Mouse (Mus musculus): ENCODE results near the gene Six6.
A peak's percentile ranks its signal among the peaks of the same experiment; 100 is the strongest.

- TF ChIP-seq CTCF (IDR thresholded peaks at IDR 0.05) (0 out of 2 replicates have a peak, but pooled peaks have one; percentile 9), POLR2A (IDR thresholded peaks at IDR 0.05; ENCODE audit: insufficient read depth, low read depth, low read length) (no peak)
Observed at GRCm38 (mm10) chr12:72962761-72963160, 23.1 kb downstream of the Six6 start.

All from heart, adult 2 months (tissue).